Mouse (Mus musculus) megakaryocyte, embryonic 14.5 days (primary cell): ENCODE measurements around the gene Adamts4.

Experiments used
- FLI1 ChIP-seq: IDR thresholded peaks from 2 replicates; pipeline ENCODE4 v1.6.1; 2012; ENCODE audit warnings: low read length, inconsistent platforms, mixed read lengths
- GATA1 ChIP-seq: IDR thresholded peaks from 3 replicates; pipeline ENCODE4 v1.6.1; 2012; ENCODE audit warnings: mixed read lengths, low read length, inconsistent platforms, borderline replicate concordance

DNA sequence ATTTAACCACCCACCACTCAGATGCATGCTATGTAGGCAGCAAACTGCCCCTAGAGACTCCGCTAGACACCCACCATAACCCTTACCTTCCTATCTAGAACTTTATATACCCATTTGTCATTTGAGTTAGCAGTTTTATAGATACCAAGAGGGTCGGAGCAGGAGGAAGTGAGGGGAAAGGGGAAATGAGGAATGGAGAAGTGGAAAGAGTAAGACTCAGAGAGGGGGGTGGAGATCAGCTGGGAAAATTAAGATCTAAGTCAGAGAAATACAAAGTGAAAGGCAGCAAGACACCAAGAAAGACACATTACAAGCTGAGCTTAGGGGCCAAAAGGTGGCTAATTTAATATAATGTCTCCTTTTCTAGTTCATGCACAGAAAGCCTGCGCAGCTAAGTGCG, 15.7 kb upstream of the Adamts4 start:
- TF ChIP-seq GATA1 (no peak), FLI1 (no peak)
